Mouse (Mus musculus) frontal cortex, postnatal 25 days (tissue): ENCODE measurements around the gene Atrnl1.

Experiments used
- DNase-seq, 2 experiments: peaks; one replicate each; pipeline ENCODE4 v3.0.0; 2022; ENCODE audit warnings: low spot score in 2 of 2

Gene Atrnl1

GRCm38 (mm10) chr19:58118864-58119263 lies 508.0 kb downstream of the Atrnl1 start:
- DNase-seq = no peak

GRCm38 (mm10) chr19:58119681-58120173 lies 508.9 kb downstream of the Atrnl1 start:
- DNase-seq = no peak

GRCm38 (mm10) chr19:58120661-58121060 lies 509.8 kb downstream of the Atrnl1 start:
- no peak for DNase-seq

GRCm38 (mm10) chr19:58121628-58122027 lies 510.8 kb downstream of the Atrnl1 start:
- DNase-seq = no peak

GRCm38 (mm10) chr19:58123620-58124019 lies 512.8 kb downstream of the Atrnl1 start:
- no peak for DNase-seq

- no peak for DNase-seq
Observed at GRCm38 (mm10) chr19:58124566-58124965, 513.7 kb downstream of the Atrnl1 start.

- no peak for DNase-seq
Observed at GRCm38 (mm10) chr19:58125010-58125409, 514.2 kb downstream of the Atrnl1 start.

- no peak for DNase-seq
Observed at GRCm38 (mm10) chr19:58131896-58132295, 521.1 kb downstream of the Atrnl1 start.

- no peak for DNase-seq
Observed at GRCm38 (mm10) chr19:58140191-58140784, 529.5 kb downstream of the Atrnl1 start.

GRCm38 (mm10) chr19:58143853-58144454 lies 533.1 kb downstream of the Atrnl1 start:
- DNase-seq = no peak

GRCm38 (mm10) chr19:58145521-58145920 lies 534.7 kb downstream of the Atrnl1 start:
- DNase-seq = no peak

GRCm38 (mm10) chr19:58151257-58151656 lies 540.4 kb downstream of the Atrnl1 start:
- DNase-seq = no peak

GRCm38 (mm10) chr19:58161569-58161968 lies 550.7 kb downstream of the Atrnl1 start:
- DNase-seq = no peak

- DNase-seq = no peak
Observed at GRCm38 (mm10) chr19:58164896-58165634, 554.2 kb downstream of the Atrnl1 start.

- no peak for DNase-seq
Observed at GRCm38 (mm10) chr19:58165635-58166015, 554.8 kb downstream of the Atrnl1 start.

GRCm38 (mm10) chr19:58166147-58166546 lies 555.3 kb downstream of the Atrnl1 start:
- DNase-seq = no peak

- DNase-seq = no peak
Observed at GRCm38 (mm10) chr19:58178410-58178809, 567.6 kb downstream of the Atrnl1 start.

GRCm38 (mm10) chr19:58180773-58181172 lies 569.9 kb downstream of the Atrnl1 start:
- no peak for DNase-seq
